ENCODE assay signal across 14 mouse cellular contexts in the genomic region with DNA sequence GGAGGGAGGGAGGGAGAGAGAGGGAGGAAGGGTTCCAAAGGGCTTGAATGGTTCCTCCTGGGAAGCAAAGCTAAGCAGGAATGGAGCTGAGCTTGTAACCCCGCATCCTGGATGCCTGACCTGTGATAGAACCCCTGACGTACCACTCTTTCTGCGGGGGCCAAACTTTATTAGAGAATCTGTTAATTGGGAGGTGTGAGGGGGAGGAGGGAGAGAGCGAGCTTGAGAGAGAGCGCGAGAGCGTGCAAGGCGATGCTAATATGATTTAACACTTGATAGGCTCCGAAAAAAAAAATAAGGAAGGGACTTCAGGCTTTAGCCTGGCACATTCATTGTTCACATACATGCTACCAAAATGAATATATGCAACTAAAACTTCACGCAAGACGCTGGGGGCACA. TPM values are rescaled to one million over a fixed set of nuclear protein-coding genes. Genes with fewer than 3 reads are reported as not detected.
DNase-seq lines count a peak whose midpoint lies in the region; ATAC-seq lines count a peak whose summit lies in the region.
"Had no signal": no experiment of that assay in that cellular context is flagged by ENCODE, and none has a peak within 500 bp of the region (broad histone marks: within the 10 kb centered on the region; RNA-seq: fewer than 3 reads in every experiment).

No protein-coding gene starts in this region.

- no peak overlapping the region for H3K27ac ChIP-seq in heart, embryonic 13.5 days (replicated peaks)
- H3K27ac ChIP-seq in forebrain, embryonic 11.5 days (ENCODE audit: low read depth, low read length), result peak overlapping the region; percentile 18; the same call in 1 of the 2 replicates
- no peak overlapping the region for H3K27ac ChIP-seq in hindbrain, embryonic 14.5 days
- H3K27ac ChIP-seq in midbrain, embryonic 16.5 days (ENCODE audit: low read length), result no peak overlapping the region
- H3K27ac ChIP-seq in liver, embryonic 11.5 days (ENCODE audit: low read depth, low read length), result no peak overlapping the region
- H3K27ac ChIP-seq: heart, embryonic 10.5 days; macrophage had no signal

- intact Hi-C loops in heart, postnatal 36 days (cut with DNase I), result no loop called here

- H3K4me3 ChIP-seq in heart, embryonic 13.5 days, result no peak overlapping the region
- no peak overlapping the region for H3K4me3 ChIP-seq in forebrain, embryonic 11.5 days (ENCODE audit: low read depth, low read length)
- no peak overlapping the region for H3K4me3 ChIP-seq in hindbrain, embryonic 14.5 days (replicated peaks; ENCODE audit: low read length)
- H3K4me3 ChIP-seq in midbrain, embryonic 16.5 days (ENCODE audit: low read depth, low read length), result no peak overlapping the region
- no peak overlapping the region for H3K4me3 ChIP-seq in liver, embryonic 11.5 days (ENCODE audit: low read depth, low read length)
- H3K4me3 ChIP-seq: heart, embryonic 10.5 days; myocyte had no signal

- ATAC-seq in heart, embryonic 13.5 days (ENCODE audit: extremely low read depth, insufficient number of reproducible peaks, low FRiP score, low TSS enrichment), result no peak
- no peak for ATAC-seq in forebrain, embryonic 11.5 days (replicated peaks; ENCODE audit: low FRiP score)
- ATAC-seq in hindbrain, embryonic 14.5 days (ENCODE audit: low FRiP score), result no peak
- ATAC-seq in midbrain, embryonic 16.5 days, result no peak
- no peak for ATAC-seq in liver, embryonic 11.5 days (replicated peaks; ENCODE audit: low FRiP score)

- no peak for DNase-seq in heart, postnatal 36 days
- peak; percentile 55 for DNase-seq in forebrain, embryonic 11.5 days (ENCODE audit: low spot score)
- no peak for DNase-seq in hindbrain, embryonic 14.5 days (ENCODE audit: low spot score)
- no peak for DNase-seq in thymus, postnatal 10 days (ENCODE audit: low spot score in 2 of 2)
- no peak for DNase-seq in liver, embryonic 11.5 days (ENCODE audit: low spot score)
- no peak for DNase-seq in adrenal gland, postnatal 14 days
- DNase-seq: cerebellum, adult 2 months; kidney, postnatal 10 days; lung, adult 18-20 months had no signal

- 39% methylated on average over 11 of the region's 11 CpGs for WGBS in heart, embryonic 13.5 days
- WGBS in forebrain, embryonic 11.5 days, result 11% methylated on average over 11 of the region's 11 CpGs
- WGBS in hindbrain, embryonic 14.5 days, result 18% methylated on average over 11 of the region's 11 CpGs
- WGBS in midbrain, embryonic 16.5 days, result 12% methylated on average over 11 of the region's 11 CpGs
- 48% methylated on average over 11 of the region's 11 CpGs for WGBS in liver, embryonic 11.5 days

- H3K9ac ChIP-seq in heart, embryonic 13.5 days, result no peak overlapping the region
- peak overlapping the region; percentile 5; the same call in 1 of the 2 replicates for H3K9ac ChIP-seq in forebrain, embryonic 11.5 days (ENCODE audit: low read length)
- H3K9ac ChIP-seq in hindbrain, embryonic 14.5 days, result no peak overlapping the region
- H3K9ac ChIP-seq in midbrain, embryonic 16.5 days (ENCODE audit: low read depth, low read length), result no peak overlapping the region
- H3K9ac ChIP-seq in liver, embryonic 11.5 days (ENCODE audit: low read depth, low read length), result no peak overlapping the region

- peaks cover 5% of the 10 kb centered on the region for H3K4me1 ChIP-seq in heart, embryonic 13.5 days
- H3K4me1 ChIP-seq in forebrain, embryonic 11.5 days (replicated peaks; ENCODE audit: control insufficient read depth, insufficient read depth, low read length), result peaks cover 10% of the 10 kb centered on the region; the same call in 1 of the 2 replicates
- H3K4me1 ChIP-seq in hindbrain, embryonic 14.5 days (replicated peaks; ENCODE audit: control insufficient read depth, insufficient read depth, low read length), result peaks cover 7% of the 10 kb centered on the region
- peaks cover 7% of the 10 kb centered on the region for H3K4me1 ChIP-seq in midbrain, embryonic 16.5 days (ENCODE audit: control insufficient read depth, insufficient read depth, low read length)
- H3K4me1 ChIP-seq in liver, embryonic 11.5 days (replicated peaks; ENCODE audit: control insufficient read depth, insufficient read depth, low read length), result no peaks in the 10 kb centered on the region; the same call in 1 of the 2 replicates

- no peaks in the 10 kb centered on the region for H3K36me3 ChIP-seq in heart, embryonic 13.5 days
- H3K36me3 ChIP-seq in forebrain, embryonic 11.5 days (ENCODE audit: control insufficient read depth, insufficient read depth, low read length), result no peaks in the 10 kb centered on the region
- H3K36me3 ChIP-seq in hindbrain, embryonic 14.5 days (replicated peaks; ENCODE audit: control insufficient read depth, insufficient read depth), result no peaks in the 10 kb centered on the region
- no peaks in the 10 kb centered on the region for H3K36me3 ChIP-seq in midbrain, embryonic 16.5 days (ENCODE audit: control insufficient read depth, insufficient read depth, low read length)
- H3K36me3 ChIP-seq in liver, embryonic 11.5 days (ENCODE audit: control insufficient read depth, insufficient read depth, low read length), result no peaks in the 10 kb centered on the region
- H3K36me3 ChIP-seq: heart, embryonic 10.5 days had no signal

- peak overlapping the region; percentile 6; the same call in 1 of the 2 replicates for H3K4me2 ChIP-seq in heart, embryonic 13.5 days
- peak overlapping the region; percentile 33; the same call in 1 of the 2 replicates for H3K4me2 ChIP-seq in forebrain, embryonic 11.5 days (ENCODE audit: low read depth, low read length, severe bottlenecking)
- H3K4me2 ChIP-seq in hindbrain, embryonic 14.5 days (replicated peaks), result peak overlapping the region; percentile 35
- peak overlapping the region; percentile 27; the same call in 1 of the 2 replicates for H3K4me2 ChIP-seq in midbrain, embryonic 16.5 days (ENCODE audit: low read length)
- no peak overlapping the region for H3K4me2 ChIP-seq in liver, embryonic 11.5 days

- no peaks in the 10 kb centered on the region for H3K9me3 ChIP-seq in heart, embryonic 13.5 days
- no peaks in the 10 kb centered on the region for H3K9me3 ChIP-seq in forebrain, embryonic 11.5 days (ENCODE audit: control insufficient read depth, low read length)
- H3K9me3 ChIP-seq in hindbrain, embryonic 14.5 days (ENCODE audit: control insufficient read depth, low read length), result no peaks in the 10 kb centered on the region
- H3K9me3 ChIP-seq in midbrain, embryonic 16.5 days (replicated peaks; ENCODE audit: control insufficient read depth, low read length, poor library complexity, severe bottlenecking), result no peaks in the 10 kb centered on the region
- no peaks in the 10 kb centered on the region for H3K9me3 ChIP-seq in liver, embryonic 11.5 days (ENCODE audit: control insufficient read depth, low read length)
- H3K9me3 ChIP-seq: heart, embryonic 10.5 days had no signal

- 0 out of 2 replicates have a peak, but pooled peaks cover 6% of the 10 kb centered on the region for H3K27me3 ChIP-seq in heart, embryonic 13.5 days (replicated peaks)
- H3K27me3 ChIP-seq in forebrain, embryonic 11.5 days (ENCODE audit: control insufficient read depth, insufficient read depth, low read length), result no peaks in the 10 kb centered on the region
- no peaks in the 10 kb centered on the region for H3K27me3 ChIP-seq in hindbrain, embryonic 14.5 days (ENCODE audit: control insufficient read depth, insufficient read depth, low read length)
- no peaks in the 10 kb centered on the region for H3K27me3 ChIP-seq in midbrain, embryonic 16.5 days (ENCODE audit: control insufficient read depth, insufficient read depth, low read depth, low read length)
- no peaks in the 10 kb centered on the region for H3K27me3 ChIP-seq in liver, embryonic 11.5 days (replicated peaks; ENCODE audit: control insufficient read depth, insufficient read depth, low read length)

RNA-seq across cellular contexts. Expression of a gene that starts 3.6 kb away (rescaled TPM):
- 31.8 and 34.5 TPM in 2 replicates for polyA plus RNA-seq in heart, embryonic 13.5 days (2015; fragmentation: Nextera tagmentation; extraction: Ambion mirVana)
- total RNA-seq in heart, postnatal 36 days (2021), result 10 to 100 TPM; 50.9 to 51.7 TPM
- 49.8 TPM in 2 replicates for polyA plus RNA-seq in forebrain, embryonic 11.5 days (2014; fragmentation: Nextera tagmentation; extraction: Ambion mirVana)
- 50.4 and 51.1 TPM in 2 replicates for polyA plus RNA-seq in hindbrain, embryonic 14.5 days (2014; fragmentation: Nextera tagmentation; extraction: Ambion mirVana)
- 37.2 and 40.8 TPM in 2 replicates for polyA plus RNA-seq in midbrain, embryonic 16.5 days (2015; fragmentation: Nextera tagmentation; extraction: Ambion mirVana)
- polyA plus RNA-seq in liver, embryonic 11.5 days (2014; fragmentation: Nextera tagmentation; extraction: Ambion mirVana), result 34.3 and 42.6 TPM in 2 replicates
- total RNA-seq in adrenal gland, postnatal 14 days (2021), result 27.3 and 31.0 TPM in 2 replicates
